ENCODE assay signal across 16 mouse cellular contexts in genomic region chr15:77186096-77186495, GRCm38 (mm10).
A peak's percentile ranks its signal among the peaks of the same experiment; 100 is the strongest.
DNase-seq lines count a peak whose midpoint lies in the region; ATAC-seq and TF ChIP-seq lines count a peak whose summit lies in the region.
"Had no signal": no experiment of that assay in that cellular context is flagged by ENCODE, and none has a peak within 500 bp of the region (broad histone marks: within the 10 kb centered on the region; RNA-seq: fewer than 3 reads in every experiment).

No protein-coding gene starts in this region.

- no peak overlapping the region for H3K4me2 ChIP-seq in heart, embryonic 16.5 days (ENCODE audit: low read depth, low read length)
- no peak overlapping the region for H3K4me2 ChIP-seq in liver, postnatal 0 days (ENCODE audit: low read depth, low read length)
- H3K4me2 ChIP-seq in liver, embryonic 11.5 days: no peak overlapping the region
- H3K4me2 ChIP-seq: hindbrain, embryonic 15.5 days had no signal

- H3K9me3 ChIP-seq in heart, embryonic 16.5 days (replicated peaks; ENCODE audit: control insufficient read depth, low read length): peaks cover 3% of the 10 kb centered on the region
- H3K9me3 ChIP-seq in liver, postnatal 0 days (ENCODE audit: low read length): no peaks in the 10 kb centered on the region
- no peaks in the 10 kb centered on the region for H3K9me3 ChIP-seq in liver, embryonic 11.5 days (ENCODE audit: control insufficient read depth, low read length)
- H3K9me3 ChIP-seq in ES-Bruce4 (replicated peaks; ENCODE audit: control insufficient read depth, insufficient read depth, low read length, poor library complexity, severe bottlenecking): no peaks in the 10 kb centered on the region
- H3K9me3 ChIP-seq: hindbrain, embryonic 15.5 days had no signal

- H3K4me1 ChIP-seq in heart, embryonic 16.5 days (ENCODE audit: control insufficient read depth, insufficient read depth, low read length): peaks cover 24% of the 10 kb centered on the region
- 0 out of 2 replicates have a peak, but pooled peaks cover 3% of the 10 kb centered on the region for H3K4me1 ChIP-seq in liver, postnatal 0 days (ENCODE audit: insufficient read depth)
- H3K4me1 ChIP-seq in liver, embryonic 11.5 days (replicated peaks; ENCODE audit: control insufficient read depth, insufficient read depth, low read length): 0 out of 2 replicates have a peak, but pooled peaks cover 2% of the 10 kb centered on the region
- H3K4me1 ChIP-seq in ES-Bruce4 (ENCODE audit: control insufficient read depth, insufficient read depth, low read length): peaks cover 5% of the 10 kb centered on the region
- H3K4me1 ChIP-seq: megakaryocyte, embryonic 14.5 days had no signal

- no peak for ATAC-seq in heart, embryonic 16.5 days (replicated peaks; ENCODE audit: extremely low read depth, insufficient read depth, low FRiP score)
- ATAC-seq in liver, postnatal 0 days: no peak
- ATAC-seq in liver, embryonic 11.5 days (replicated peaks; ENCODE audit: low FRiP score): no peak

- H3K36me3 ChIP-seq in heart, embryonic 16.5 days (ENCODE audit: control insufficient read depth, insufficient read depth): no peaks in the 10 kb centered on the region
- H3K36me3 ChIP-seq in liver, postnatal 0 days (replicated peaks; ENCODE audit: insufficient read depth, low read length): no peaks in the 10 kb centered on the region
- H3K36me3 ChIP-seq in liver, embryonic 11.5 days (ENCODE audit: control insufficient read depth, insufficient read depth, low read length): no peaks in the 10 kb centered on the region
- H3K36me3 ChIP-seq in ES-Bruce4 (ENCODE audit: control insufficient read depth, insufficient read depth, low read length, poor library complexity, severe bottlenecking): no peaks in the 10 kb centered on the region
- H3K36me3 ChIP-seq: hindbrain, embryonic 15.5 days had no signal

- no peak for TF ChIP-seq POLR2A in ES-Bruce4 (IDR thresholded peaks at IDR 0.05; ENCODE audit: insufficient read depth, low read length)

- H3K9ac ChIP-seq in heart, embryonic 16.5 days (ENCODE audit: low read length): no peak overlapping the region
- H3K9ac ChIP-seq in liver, postnatal 0 days (replicated peaks): no peak overlapping the region
- H3K9ac ChIP-seq in liver, embryonic 11.5 days (ENCODE audit: low read depth, low read length): no peak overlapping the region
- no peak overlapping the region for H3K9ac ChIP-seq in ES-Bruce4 (ENCODE audit: low read depth, poor library complexity, severe bottlenecking)
- H3K9ac ChIP-seq: hindbrain, embryonic 15.5 days; liver, embryonic 14.5 days had no signal

- no peak overlapping the region for H3K4me3 ChIP-seq in heart, embryonic 16.5 days (ENCODE audit: low read length)
- H3K4me3 ChIP-seq in liver, postnatal 0 days (ENCODE audit: low read depth, low read length): no peak overlapping the region
- no peak overlapping the region for H3K4me3 ChIP-seq in liver, embryonic 11.5 days (ENCODE audit: low read depth, low read length)
- no peak overlapping the region for H3K4me3 ChIP-seq in ES-Bruce4 (ENCODE audit: low read depth, low read length)
- H3K4me3 ChIP-seq: forebrain, embryonic 10.5 days; hindbrain, embryonic 15.5 days; megakaryocyte, embryonic 14.5 days had no signal

- TF ChIP-seq CTCF in liver, postnatal 0 days (IDR thresholded peaks at IDR 0.05; ENCODE audit: low read depth): peak; percentile 24; the same call in 1 of the 2 replicates
- peak; percentile 14 for TF ChIP-seq CTCF in ES-Bruce4 (IDR thresholded peaks at IDR 0.05; ENCODE audit: low read depth, low read length)

- no peaks in the 10 kb centered on the region for H3K27me3 ChIP-seq in heart, embryonic 16.5 days (ENCODE audit: control insufficient read depth, insufficient read depth, low read length)
- no peaks in the 10 kb centered on the region for H3K27me3 ChIP-seq in liver, postnatal 0 days (ENCODE audit: insufficient read depth, low read length)
- H3K27me3 ChIP-seq in liver, embryonic 11.5 days (replicated peaks; ENCODE audit: control insufficient read depth, insufficient read depth, low read length): no peaks in the 10 kb centered on the region
- no peaks in the 10 kb centered on the region for H3K27me3 ChIP-seq in ES-Bruce4 (ENCODE audit: control insufficient read depth, insufficient read depth, low read length, poor library complexity, severe bottlenecking)
- H3K27me3 ChIP-seq: hindbrain, embryonic 15.5 days had no signal

- intact Hi-C loops in left cerebral cortex, postnatal 36 days (cut with DNase I): no loop called here

- no peak for DNase-seq in heart, adult 8-10 months (ENCODE audit: low spot score)
- DNase-seq in liver, postnatal 0 days: no peak
- DNase-seq in liver, embryonic 11.5 days (ENCODE audit: low spot score): no peak
- peak; percentile 47 for DNase-seq in ZHBTc4 (ENCODE audit: low read depth, low spot score)
- DNase-seq in left cerebral cortex, postnatal 36 days (ENCODE audit: low spot score in 2 of 2): no peak
- DNase-seq: cerebellum, adult 18-20 months; cerebellum, postnatal 36 days; gastrocnemius, postnatal 14 days; kidney, adult 18-20 months; right cerebral cortex, postnatal 4 days had no signal

- WGBS in heart, embryonic 16.5 days: 96% methylated on average over 1 of the region's 1 CpGs
- WGBS in liver, postnatal 0 days (ENCODE audit: insufficient replicate concordance): 78% methylated on average over 1 of the region's 1 CpGs
- 80% methylated on average over 1 of the region's 1 CpGs for WGBS in liver, embryonic 11.5 days

- peak overlapping the region; percentile 35; the same call in 1 of the 2 replicates for H3K27ac ChIP-seq in heart, embryonic 16.5 days (ENCODE audit: low read length)
- no peak overlapping the region for H3K27ac ChIP-seq in liver, postnatal 0 days (ENCODE audit: low read depth)
- no peak overlapping the region for H3K27ac ChIP-seq in liver, embryonic 11.5 days (ENCODE audit: low read depth, low read length)
- no peak overlapping the region for H3K27ac ChIP-seq in ES-Bruce4 (ENCODE audit: insufficient read depth, low read length)
- H3K27ac ChIP-seq: forebrain, embryonic 10.5 days; hindbrain, embryonic 15.5 days; liver, embryonic 14.5 days had no signal

- no peak for TF ChIP-seq EP300 in liver, postnatal 0 days (IDR thresholded peaks at IDR 0.05; ENCODE audit: low read depth)
- no peak for TF ChIP-seq EP300 in ES-Bruce4 (IDR thresholded peaks at IDR 0.05; ENCODE audit: insufficient read depth, low read depth, low read length)
